Mouse (Mus musculus) CD8-positive naive resting alpha-beta T cell, adult 2 months (primary cell): ENCODE data around the gene Sesn1.
A peak's percentile ranks its signal among the peaks of the same experiment; 100 is the strongest.
"Not testable (repeated sequence)": the region's sequence is repeated elsewhere in the genome, so short reads cannot be mapped to it uniquely, and the experiment has no call there.

Experiments
- DNase-seq, 2 experiments: peaks; one replicate each; pipeline ENCODE4 v3.0.0; 2022; ENCODE audit warnings: low read depth in 2 of 2, low spot score in 2 of 2

Sesn1 gene

DNA sequence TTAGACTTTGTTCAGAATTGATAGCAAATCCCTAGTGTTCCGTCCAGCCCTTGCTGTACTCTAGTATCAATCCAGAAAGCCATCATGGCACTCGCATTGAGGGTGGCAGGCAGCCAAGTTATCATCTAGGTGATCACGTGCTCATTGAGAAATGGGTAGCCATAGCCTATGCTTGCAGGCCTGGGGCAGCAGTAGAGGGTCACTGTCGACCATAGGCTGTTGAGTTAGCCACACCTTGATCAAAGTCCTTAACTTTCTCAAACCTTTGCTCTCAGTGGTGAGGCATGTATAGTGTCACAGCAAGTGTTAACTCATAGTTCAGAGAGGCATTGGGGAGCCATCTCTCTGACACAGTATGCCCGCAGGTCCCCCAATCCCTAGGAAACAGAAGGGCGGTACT is 11.4 kb downstream of the Sesn1 start:
- no peak for DNase-seq

DNA sequence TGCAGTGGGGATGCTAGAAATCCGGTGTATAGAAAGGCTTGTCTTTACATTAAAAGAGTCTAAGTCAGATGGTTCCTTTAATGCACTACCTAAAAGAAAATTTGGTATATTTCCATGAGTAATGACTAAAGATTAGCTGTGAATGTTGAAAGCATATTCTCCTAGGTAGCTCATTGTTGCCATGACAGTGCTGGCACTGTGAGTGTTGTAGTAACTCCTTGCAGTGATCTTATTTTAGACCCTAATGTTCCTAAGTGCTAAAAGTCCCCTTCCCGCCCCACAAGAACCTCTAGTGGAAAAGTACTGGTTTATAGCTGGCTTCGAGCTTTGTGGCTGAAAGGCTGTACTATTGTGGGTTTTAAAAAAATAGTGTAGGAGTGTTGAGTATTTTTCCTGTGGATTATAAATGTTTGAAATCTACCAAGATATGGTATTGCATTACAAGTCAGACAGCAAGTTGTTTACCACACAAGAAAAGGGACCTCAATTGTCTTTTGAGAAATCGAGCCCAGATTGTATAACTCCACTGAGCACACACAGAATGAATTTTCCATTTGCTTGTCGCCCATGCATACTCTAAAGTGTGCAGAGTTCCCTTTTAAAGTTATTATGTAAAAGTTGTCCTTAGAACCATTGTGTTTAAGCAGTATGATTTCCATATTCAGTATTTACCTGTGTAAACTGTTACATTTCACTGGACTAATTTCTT is 13.0 kb downstream of the Sesn1 start:
- no peak for DNase-seq

DNA sequence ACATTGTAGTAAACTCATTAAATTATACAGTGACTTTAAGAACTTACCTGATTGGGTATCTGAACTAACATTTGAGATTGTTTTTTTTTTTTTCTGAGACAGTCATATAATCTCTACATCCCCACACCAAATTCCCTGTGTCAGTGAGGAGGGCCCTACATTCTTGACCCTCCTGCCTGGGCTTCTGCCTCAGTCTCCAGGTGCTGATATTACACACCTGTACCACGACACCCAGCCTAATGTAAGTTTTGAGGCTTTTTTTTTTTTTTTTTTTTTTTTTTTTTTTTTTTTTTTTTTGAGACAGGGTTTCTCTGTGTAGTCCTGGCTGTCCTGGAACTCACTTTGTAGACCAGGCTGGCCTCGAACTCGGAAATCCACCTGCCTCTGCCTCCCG is 13.5 kb downstream of the Sesn1 start:
- not testable (repeated sequence) for DNase-seq

DNA sequence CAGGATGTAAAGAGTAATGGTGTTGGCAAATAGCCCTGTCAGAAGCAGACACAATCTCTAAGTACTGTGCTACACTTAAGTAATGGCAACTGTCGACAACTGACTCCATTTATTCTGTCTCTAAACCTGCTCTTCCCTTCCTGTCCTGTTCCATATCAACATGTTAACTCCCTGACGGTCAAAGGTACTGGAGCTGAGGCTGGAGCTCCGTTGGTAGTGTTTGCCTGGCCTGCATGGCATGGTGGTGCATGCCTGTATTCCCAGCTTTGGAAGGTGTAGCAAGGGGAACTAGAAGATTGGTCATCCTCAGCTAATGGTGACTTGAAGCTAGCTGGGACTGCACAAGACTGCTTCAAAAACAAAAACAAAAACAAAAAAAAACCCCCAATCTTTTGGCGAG is 14.2 kb downstream of the Sesn1 start:
- DNase-seq, result no peak

DNA sequence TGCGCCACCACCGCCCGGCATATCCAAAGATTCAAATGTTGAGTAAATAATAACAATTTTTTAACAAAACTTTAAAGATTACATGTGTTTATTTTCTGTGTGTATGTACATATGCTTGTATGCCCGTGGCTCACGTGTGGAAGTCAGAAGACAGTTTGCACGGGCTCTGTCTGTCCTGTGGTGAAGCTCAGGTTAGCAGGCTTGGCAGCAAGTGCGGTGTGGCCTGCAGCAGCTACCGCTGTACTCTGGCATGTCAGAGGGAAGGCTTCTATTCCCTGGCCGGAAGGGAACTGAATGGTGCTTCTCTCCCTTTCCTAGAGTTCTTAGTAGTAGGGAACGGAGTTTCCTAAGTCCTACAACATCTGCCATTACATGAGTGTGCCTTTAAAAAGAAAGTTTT is 15.3 kb downstream of the Sesn1 start:
- no peak for DNase-seq

DNA sequence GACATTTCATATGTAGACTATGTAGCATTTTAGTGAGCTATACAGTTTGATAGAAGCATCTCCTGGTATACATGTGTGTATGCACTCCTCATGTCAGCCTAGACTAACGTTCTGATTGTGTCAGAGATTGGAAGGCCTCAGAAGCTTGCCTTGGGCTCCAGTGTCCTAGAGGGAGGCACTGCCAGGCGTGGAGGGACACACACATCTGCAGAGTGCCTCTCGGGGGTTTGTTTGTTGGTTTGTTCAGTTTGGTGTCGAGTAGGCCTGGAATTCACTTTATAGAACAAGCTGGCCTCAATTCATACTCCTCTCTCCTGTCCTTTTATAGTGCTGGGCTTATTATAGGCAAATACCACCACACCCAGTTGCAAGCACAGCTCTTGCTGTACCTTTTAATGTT is 16.3 kb downstream of the Sesn1 start:
- no peak for DNase-seq

DNA sequence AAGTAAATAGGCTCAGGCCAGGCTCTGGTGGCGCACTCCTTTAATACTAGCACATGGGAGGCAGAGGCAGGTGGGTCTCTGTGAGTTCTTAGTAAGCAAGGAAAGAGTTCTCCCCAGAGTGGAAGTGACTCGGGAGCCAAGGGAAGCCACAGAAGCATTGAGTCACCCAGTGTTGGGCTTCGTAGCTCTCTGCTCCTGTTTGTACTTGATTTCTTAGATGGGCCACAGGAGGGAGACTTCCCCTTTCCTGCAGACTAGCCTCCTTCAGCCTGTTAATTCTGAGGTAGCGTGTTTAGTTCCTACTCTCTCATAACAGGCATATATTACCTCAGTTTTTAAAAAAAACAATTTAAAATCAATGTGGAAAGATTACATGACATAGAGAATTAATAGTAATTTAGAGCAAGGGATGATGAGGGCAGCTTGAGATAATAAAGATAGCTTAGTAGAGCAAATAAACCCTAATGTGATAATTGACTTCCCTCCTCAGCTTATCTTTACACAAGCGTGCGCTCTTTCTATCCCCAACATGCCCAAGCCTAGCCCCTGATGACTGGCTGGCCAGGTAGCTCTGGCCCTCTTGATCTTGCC is 16.9 kb downstream of the Sesn1 start:
- no peak for DNase-seq

DNA sequence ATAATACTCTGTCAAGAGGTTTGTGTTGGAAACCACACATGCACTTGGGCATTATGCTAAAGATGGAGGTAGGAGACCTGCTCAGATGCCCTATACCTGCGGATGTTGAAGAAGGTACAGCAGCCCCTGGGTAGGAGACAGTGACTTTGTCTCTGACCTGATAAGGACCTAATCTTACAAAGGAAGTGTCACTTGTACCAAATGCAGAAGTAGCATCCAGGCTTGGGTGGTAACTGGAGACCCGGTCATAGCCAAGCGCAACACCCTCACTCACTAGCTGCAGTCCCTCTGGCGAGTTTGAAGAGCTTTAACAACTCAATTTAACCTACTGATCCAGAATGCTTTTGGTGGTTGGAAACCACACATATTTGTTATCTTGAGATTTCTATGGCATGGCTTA is 18.0 kb downstream of the Sesn1 start:
- no peak for DNase-seq

DNA sequence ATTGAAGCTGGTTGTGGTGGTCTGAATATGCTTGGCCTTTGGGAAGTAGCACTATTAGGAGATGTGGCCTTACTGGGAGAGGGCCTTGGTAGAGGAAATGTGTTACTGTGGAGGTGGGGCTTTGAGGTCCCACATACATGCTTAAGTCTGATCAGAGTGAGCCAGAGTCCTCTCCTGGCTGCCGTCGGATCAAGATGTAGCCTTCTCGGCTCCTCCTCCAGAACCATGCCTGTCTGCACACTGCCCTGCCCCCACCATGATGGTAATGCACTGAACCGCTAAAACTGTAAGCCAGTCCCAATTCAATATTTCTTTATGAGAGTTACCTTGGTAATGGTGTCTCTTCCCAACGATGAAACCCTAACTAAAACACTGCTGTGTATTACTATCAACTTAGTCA is 19.5 kb downstream of the Sesn1 start:
- DNase-seq, result no peak

DNA sequence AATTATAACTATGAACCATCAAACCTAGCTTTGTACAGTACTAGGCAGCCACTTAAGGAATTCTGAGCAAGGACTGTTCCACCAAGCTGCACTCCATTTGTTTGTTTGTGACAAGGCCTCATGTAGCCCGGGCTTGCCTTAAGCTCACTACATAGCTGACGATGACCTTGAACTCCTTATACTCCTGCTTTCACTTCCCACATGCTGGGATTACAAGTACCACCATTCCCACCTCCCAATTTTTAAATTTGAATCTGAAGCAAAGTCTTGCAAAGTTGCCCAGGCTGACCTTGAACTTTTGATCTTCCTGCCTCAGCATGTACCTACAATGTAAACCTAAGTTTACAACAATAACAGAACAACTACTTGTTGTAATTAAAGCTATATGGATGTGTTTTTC is 20.2 kb downstream of the Sesn1 start:
- no peak for DNase-seq

DNA sequence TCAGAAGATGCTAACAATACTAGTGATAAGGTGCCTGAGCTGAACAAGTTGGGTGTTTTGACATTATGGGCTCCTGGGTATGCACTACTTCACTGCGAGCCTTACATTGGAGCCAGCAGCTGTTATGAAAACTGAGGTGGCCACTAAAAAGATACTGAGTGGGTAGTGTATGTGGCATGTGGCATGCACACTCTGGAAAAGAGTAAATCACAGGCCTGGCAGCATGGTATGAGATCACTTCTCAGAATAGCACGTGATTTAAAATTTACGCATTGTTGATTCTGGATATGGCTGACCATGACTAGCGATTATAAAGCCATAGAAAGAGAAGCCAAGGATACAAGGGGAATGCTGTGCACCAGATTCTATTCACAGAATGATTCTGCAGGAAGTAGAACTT is 20.7 kb downstream of the Sesn1 start:
- no peak for DNase-seq

DNA sequence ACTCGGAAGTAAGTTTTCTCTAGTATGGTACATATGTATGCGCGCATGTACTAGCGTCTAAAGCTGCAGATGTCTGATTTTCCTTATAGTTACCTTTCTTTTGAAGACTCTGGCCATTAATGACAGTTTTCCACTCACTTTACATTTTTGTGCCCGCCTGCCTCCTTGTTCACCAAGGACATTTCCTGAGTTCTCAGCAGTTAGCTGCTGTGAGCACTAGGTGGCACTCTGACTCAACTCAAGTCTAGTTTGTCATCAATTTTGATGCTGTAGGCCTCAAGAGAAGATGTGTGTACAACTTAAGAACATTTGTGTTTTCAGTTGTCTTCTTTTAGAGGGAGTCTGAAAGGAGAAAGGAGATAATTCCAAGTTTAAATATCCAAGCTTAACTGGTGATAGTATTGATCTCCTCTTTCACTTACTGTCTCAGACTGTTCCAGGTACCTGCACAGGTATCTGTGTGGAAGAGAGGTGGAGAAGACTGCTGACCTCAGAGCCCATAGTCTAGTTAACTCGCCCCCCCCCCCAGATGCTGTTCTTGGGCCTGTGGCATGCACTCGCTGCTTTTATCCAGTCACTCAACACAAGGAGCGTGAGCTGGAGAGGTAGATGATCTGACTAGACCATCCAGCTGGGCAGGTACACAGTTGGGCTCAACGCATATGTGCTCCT is 21.3 kb downstream of the Sesn1 start:
- DNase-seq, result peak; percentile 49 to 70

DNA sequence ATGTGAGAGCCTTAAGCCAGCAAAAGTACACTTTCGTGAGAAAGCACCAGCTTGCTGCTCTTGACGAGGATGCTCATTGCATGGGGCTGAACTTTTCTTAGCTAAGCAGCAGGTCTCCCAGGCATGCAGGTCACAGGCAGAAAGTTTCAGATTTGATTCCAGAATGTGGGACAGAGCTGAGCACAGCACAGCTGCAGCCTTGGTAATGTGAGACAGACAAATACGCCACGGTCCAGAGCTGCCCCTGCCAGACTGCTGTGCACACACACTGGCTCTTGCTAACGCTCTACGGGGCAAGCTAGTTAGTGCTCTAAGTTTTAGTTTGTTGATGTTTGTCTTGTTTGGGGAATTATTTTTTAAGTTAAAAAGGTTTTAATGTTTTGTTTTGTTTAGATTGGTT is 22.5 kb downstream of the Sesn1 start:
- no peak for DNase-seq

DNA sequence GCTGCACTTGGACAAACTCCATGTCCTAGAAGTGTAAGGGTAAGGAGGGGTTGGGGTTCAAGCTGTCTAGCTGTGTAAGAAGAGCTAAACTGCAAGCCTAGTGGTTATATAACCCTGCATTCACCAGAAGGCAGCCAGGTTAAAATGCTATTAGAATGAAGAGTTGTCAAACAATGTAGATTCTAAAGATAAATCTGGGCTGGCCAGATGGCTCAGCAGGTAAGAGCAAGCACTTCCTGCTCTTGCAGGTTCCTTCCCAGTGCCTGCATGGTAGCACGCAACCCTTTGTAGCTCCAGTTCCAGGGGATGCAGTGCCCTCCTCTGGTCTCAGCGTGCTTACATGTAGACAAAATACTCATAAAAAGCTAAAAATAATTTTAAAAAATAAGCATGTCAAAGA is 24.4 kb downstream of the Sesn1 start:
- DNase-seq, result peak in 1 of 2 experiments; percentile 8

DNA sequence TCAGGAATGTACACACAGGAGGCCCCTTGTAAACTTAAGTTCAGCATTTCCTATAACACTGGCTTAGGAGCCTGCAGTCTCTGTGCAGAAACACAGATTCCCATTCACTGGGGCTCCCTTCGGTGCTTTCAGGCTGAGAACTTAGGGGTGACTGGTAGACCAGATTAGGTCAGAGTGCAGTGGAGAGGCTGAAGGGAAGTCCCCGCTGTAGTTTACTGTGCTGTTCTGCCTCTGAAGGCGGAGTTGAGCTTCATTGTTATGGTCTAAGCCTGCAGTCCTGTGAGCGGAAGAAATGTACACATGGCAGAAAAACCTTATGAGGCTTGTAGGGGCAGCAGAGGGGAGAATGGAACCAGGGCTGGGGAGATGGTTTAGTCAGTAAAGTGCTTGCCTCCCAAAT is 29.2 kb downstream of the Sesn1 start:
- DNase-seq, result no peak

DNA sequence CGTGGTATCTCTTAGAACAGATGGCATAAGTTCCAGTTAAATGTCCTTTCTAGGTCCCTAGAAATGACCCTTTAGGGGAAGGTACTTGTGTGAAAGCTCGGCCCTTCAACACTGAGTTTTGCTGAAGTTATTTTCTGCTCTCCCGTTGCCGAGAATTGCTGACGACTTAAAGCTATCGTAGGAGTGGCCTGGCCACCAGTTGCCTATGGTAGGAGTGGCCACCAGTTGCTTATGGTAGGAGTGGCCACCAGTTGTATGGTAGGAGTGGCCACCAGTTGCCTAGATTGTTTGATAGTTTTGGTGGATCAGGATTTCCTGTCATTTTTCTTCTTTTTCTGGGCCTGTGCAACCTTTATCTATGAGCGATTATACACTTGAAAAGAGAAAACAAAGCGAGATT is 38.0 kb downstream of the Sesn1 start:
- DNase-seq, result no peak

DNA sequence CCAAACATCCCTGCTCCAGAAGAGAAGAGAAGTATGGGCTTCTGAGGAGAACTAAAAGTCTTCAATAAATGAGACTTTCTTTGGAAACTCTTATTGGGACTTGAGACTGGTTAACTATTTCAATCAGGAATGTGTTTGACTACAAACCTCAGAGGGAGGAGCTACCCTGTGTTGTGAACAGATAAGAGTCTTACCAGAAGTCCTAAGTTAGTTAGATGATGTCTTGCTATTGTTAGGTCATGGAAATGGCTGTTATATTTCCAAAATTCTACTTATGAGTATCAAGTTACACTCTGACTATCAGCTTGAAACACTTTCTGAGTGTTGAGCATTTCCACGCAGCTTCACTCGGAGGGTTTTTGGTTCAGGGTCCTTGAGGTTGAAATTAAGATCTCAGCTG is 39.0 kb downstream of the Sesn1 start:
- DNase-seq, result no peak

DNA sequence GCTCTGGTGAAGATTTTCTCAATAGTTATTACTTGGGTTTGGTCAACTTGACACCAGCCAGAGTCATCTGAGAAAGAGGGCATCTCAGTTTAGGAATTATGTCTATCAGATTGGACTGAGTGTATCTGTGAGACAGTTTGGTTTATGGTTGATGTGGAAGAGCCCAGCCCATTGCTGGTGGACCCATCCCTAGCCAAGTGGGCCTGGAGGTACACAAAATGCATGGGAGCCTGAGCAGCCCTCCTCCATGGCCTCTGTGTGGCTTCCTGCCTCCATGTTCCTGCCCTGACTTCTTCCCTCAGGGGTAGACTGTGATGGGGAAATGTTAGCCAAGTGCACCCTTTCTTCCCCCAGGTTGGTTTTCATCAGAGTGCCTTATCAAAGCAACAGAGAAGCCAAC is 50.1 kb downstream of the Sesn1 start:
- no peak for DNase-seq

DNA sequence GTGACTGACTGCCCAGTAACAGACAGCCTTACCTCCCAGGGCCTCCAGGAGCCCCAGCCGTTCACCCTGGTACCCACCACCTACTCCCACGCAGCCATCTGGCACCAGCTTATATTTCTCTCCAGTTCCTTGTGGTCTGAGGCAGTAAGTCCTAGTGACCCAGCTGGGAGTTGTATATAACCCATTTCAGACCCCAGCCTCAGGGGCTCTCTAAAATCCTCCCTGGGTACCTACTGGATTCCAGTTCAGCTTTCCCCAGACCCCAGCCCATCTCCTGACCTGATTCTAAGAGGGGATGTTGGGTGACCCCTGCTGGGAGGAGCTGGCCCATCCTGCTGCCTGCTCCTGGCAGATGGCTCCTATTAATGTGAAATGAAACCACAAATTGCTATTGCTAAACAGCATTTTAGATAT is 50.5 kb downstream of the Sesn1 start:
- no peak for DNase-seq

DNA sequence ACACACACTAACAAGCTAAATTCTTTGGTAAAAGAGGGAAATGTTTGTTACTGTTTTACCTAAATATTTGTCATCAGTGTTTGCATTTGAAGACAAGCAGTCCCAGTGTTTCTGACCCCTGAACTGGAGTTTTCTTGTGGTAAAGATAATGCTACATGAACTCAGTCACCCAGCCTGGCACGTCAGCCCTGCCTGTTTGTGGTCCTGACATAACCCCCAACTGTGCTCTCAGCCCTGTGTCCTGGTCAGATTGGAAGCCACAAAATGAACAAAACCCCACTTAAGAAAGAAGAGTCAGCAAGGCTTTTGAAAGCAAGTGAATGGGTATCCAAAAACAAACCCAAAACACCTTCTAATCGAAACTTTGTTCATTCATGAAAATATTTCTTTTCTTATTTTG is 53.3 kb downstream of the Sesn1 start:
- DNase-seq, result no peak

DNA sequence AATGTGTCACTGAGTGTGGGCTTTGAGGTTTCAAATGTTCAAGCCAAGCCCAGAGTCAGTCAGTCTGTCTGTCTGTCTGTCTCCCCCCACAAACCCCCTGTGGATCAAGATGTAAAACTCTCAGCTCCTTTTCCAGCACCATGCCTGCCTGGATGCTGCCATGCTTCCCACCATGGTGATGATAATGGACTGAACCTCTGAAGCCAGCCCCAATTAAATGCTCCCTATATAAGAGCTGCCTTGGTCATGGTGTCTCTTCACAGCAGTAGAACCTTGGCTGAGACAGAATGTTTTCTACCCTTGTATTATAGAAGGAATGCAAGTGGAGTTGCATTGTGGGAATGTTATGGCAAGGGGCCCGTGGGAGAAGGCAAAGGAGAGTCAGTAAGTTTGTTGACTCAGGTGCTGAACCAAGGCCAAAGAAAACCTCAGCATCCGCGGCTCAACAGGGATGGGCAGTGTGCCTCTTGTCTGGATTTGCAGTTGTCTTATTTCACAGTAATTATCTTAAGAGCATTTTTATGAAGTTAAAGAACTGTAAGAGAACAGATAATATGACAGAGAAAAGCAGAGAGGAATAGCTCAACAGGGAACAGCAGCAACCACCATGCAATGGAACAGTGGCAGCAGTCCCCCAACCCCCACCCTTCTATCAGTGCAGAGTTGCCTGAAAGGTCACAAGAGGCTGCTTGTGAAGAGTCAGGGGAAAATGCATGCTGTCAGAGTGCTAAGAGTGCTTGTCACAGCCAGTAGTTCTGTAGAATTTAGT is 56.5 kb downstream of the Sesn1 start:
- DNase-seq, result no peak

DNA sequence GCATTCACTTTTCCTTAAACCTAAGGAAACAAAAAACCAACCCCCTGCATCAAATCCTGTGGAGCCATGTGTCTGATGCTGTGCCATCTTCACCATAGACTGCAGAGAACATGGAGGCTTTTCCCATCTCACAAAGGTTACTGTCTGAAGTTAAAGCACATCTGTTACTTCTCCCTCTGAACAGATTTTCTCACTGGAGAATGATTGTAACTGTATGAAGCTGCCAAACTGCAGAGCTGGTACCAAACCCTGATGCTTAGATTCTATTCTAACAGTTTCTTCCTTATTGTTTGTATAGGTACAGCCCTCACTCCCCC is 57.1 kb downstream of the Sesn1 start:
- DNase-seq, result no peak
